Mouse (Mus musculus) A20 (cell line): Measurements from ENCODE around the gene Slc48a1.
A peak's percentile ranks its signal among the peaks of the same experiment; 100 is the strongest.

Experiments
- DNase-seq: peaks from one replicate; pipeline ENCODE4 v3.0.0-alpha.2; 2011; ENCODE audit warnings: low read depth, low spot score

The Slc48a1 gene

GRCm38 (mm10) chr15:97752491-97752890, 25.8 kb upstream of the Slc48a1 start:
- peak; percentile 20 for DNase-seq

- no peak for DNase-seq
Measured at GRCm38 (mm10) chr15:97754476-97754875, 23.8 kb upstream of the Slc48a1 start.

GRCm38 (mm10) chr15:97755361-97755760, 23.0 kb upstream of the Slc48a1 start:
- DNase-seq = no peak

- DNase-seq = no peak
Measured at GRCm38 (mm10) chr15:97760006-97760405, 18.3 kb upstream of the Slc48a1 start.

GRCm38 (mm10) chr15:97760952-97761351, 17.4 kb upstream of the Slc48a1 start:
- no peak for DNase-seq

- no peak for DNase-seq
Measured at GRCm38 (mm10) chr15:97761438-97761837, 16.9 kb upstream of the Slc48a1 start.

- DNase-seq = no peak
Measured at GRCm38 (mm10) chr15:97762733-97763132, 15.6 kb upstream of the Slc48a1 start.

- DNase-seq = peak; percentile 70
Measured at GRCm38 (mm10) chr15:97763256-97764049, 14.9 kb upstream of the Slc48a1 start.

GRCm38 (mm10) chr15:97764532-97764931, 13.8 kb upstream of the Slc48a1 start:
- peak; percentile 47 for DNase-seq

- no peak for DNase-seq
Measured at GRCm38 (mm10) chr15:97765090-97765794, 13.1 kb upstream of the Slc48a1 start.

GRCm38 (mm10) chr15:97766194-97766593, 12.1 kb upstream of the Slc48a1 start:
- peak; percentile 44 for DNase-seq

- DNase-seq = peak; percentile 45
Measured at GRCm38 (mm10) chr15:97766594-97767279, 11.6 kb upstream of the Slc48a1 start.

GRCm38 (mm10) chr15:97767280-97768186, 10.8 kb upstream of the Slc48a1 start, which contains the start of gene Rapgef3:
Gene Rapgef3, minus strand, starts transcription at chr15:97767972.
- peak; percentile 91 for DNase-seq

GRCm38 (mm10) chr15:97768192-97768591, 10.1 kb upstream of the Slc48a1 start:
- DNase-seq = peak; percentile 73

GRCm38 (mm10) chr15:97770280-97770679, 8.0 kb upstream of the Slc48a1 start:
- no peak for DNase-seq

GRCm38 (mm10) chr15:97773108-97773507, 5.2 kb upstream of the Slc48a1 start:
- DNase-seq = no peak

GRCm38 (mm10) chr15:97773961-97774370, 4.4 kb upstream of the Slc48a1 start:
- no peak for DNase-seq

- DNase-seq = peak; percentile 80
Measured at GRCm38 (mm10) chr15:97776514-97776913, 1.8 kb upstream of the Slc48a1 start.

- DNase-seq = no peak
Measured at GRCm38 (mm10) chr15:97776919-97777318, 1.4 kb upstream of the Slc48a1 start.

GRCm38 (mm10) chr15:97779576-97779975, 1.3 kb downstream of the Slc48a1 start:
- DNase-seq = no peak

GRCm38 (mm10) chr15:97780611-97781031, 2.3 kb downstream of the Slc48a1 start:
- no peak for DNase-seq
